Mouse (Mus musculus): ENCODE data around the gene Hist1h2an. TPM values are rescaled to one million over a fixed set of nuclear protein-coding genes. Genes with fewer than 3 reads are reported as not detected.
"Not testable (repeated sequence)": the region's sequence is repeated elsewhere in the genome, so short reads cannot be mapped to it uniquely, and the experiment has no call there.

The Hist1h2an gene
- total RNA-seq, 1 experiment from 2014 or later, result 238 TPM

GRCm38 (mm10) chr13:21787760-21788593 is 959 bp upstream of the Hist1h2an start:
- ATAC-seq (replicated peaks in 1 of 2; ENCODE audit: insufficient read depth in 1 of 2, low FRiP score in 2 of 2, low TSS enrichment in 1 of 2, low read depth in 1 of 2, poor library complexity in 2 of 2, severe bottlenecking in 2 of 2), result no peak

GRCm38 (mm10) chr13:21786189-21786898 is 674 bp downstream of the Hist1h2an start:
- no peak for ATAC-seq (replicated peaks in 1 of 2; ENCODE audit: insufficient read depth in 1 of 2, low FRiP score in 2 of 2, low TSS enrichment in 1 of 2, low read depth in 1 of 2, poor library complexity in 2 of 2, severe bottlenecking in 2 of 2)

- no peak for ATAC-seq (replicated peaks in 1 of 2; ENCODE audit: insufficient read depth in 1 of 2, low FRiP score in 2 of 2, low TSS enrichment in 1 of 2, low read depth in 1 of 2, poor library complexity in 2 of 2, severe bottlenecking in 2 of 2)
Observed at GRCm38 (mm10) chr13:21784311-21784710, 2.7 kb downstream of the Hist1h2an start.

GRCm38 (mm10) chr13:21783734-21784161 is 3.3 kb downstream of the Hist1h2an start:
- ATAC-seq (replicated peaks in 1 of 2; ENCODE audit: insufficient read depth in 1 of 2, low FRiP score in 2 of 2, low TSS enrichment in 1 of 2, low read depth in 1 of 2, poor library complexity in 2 of 2, severe bottlenecking in 2 of 2), result no peak

- ATAC-seq (replicated peaks in 1 of 2; ENCODE audit: insufficient read depth in 1 of 2, low FRiP score in 2 of 2, low TSS enrichment in 1 of 2, low read depth in 1 of 2, poor library complexity in 2 of 2, severe bottlenecking in 2 of 2), result peak; percentile 44 to 52; a peak in 3 of 4 replicates
Observed at GRCm38 (mm10) chr13:21783255-21783617, 3.8 kb downstream of the Hist1h2an start, which contains the start of gene Hist1h3i. Hist1h3i (minus strand) TSS chr13:21783370.

GRCm38 (mm10) chr13:21782361-21783254 is 4.4 kb downstream of the Hist1h2an start:
- not testable (repeated sequence) for ATAC-seq (replicated peaks in 1 of 2; ENCODE audit: insufficient read depth in 1 of 2, low FRiP score in 2 of 2, low TSS enrichment in 1 of 2, low read depth in 1 of 2, poor library complexity in 2 of 2, severe bottlenecking in 2 of 2)

GRCm38 (mm10) chr13:21781639-21782038 is 5.4 kb downstream of the Hist1h2an start:
- ATAC-seq (replicated peaks in 1 of 2; ENCODE audit: insufficient read depth in 1 of 2, low FRiP score in 2 of 2, low TSS enrichment in 1 of 2, low read depth in 1 of 2, poor library complexity in 2 of 2, severe bottlenecking in 2 of 2), result no peak

- ATAC-seq (replicated peaks in 1 of 2; ENCODE audit: insufficient read depth in 1 of 2, low FRiP score in 2 of 2, low TSS enrichment in 1 of 2, low read depth in 1 of 2, poor library complexity in 2 of 2, severe bottlenecking in 2 of 2), result no peak
Observed at GRCm38 (mm10) chr13:21781021-21781555, 5.9 kb downstream of the Hist1h2an start.

- peak; percentile 28 to 40 for ATAC-seq (replicated peaks in 1 of 2; ENCODE audit: insufficient read depth in 1 of 2, low FRiP score in 2 of 2, low TSS enrichment in 1 of 2, low read depth in 1 of 2, poor library complexity in 2 of 2, severe bottlenecking in 2 of 2)
Observed at GRCm38 (mm10) chr13:21779767-21780731, 7.0 kb downstream of the Hist1h2an start, which contains the start of gene Hist1h1b. Hist1h1b (minus strand) TSS chr13:21780625.

GRCm38 (mm10) chr13:21778814-21779766 is 7.9 kb downstream of the Hist1h2an start:
- peak; percentile 81 to 83 for ATAC-seq (replicated peaks in 1 of 2; ENCODE audit: insufficient read depth in 1 of 2, low FRiP score in 2 of 2, low TSS enrichment in 1 of 2, low read depth in 1 of 2, poor library complexity in 2 of 2, severe bottlenecking in 2 of 2)

- no peak for ATAC-seq (replicated peaks in 1 of 2; ENCODE audit: insufficient read depth in 1 of 2, low FRiP score in 2 of 2, low TSS enrichment in 1 of 2, low read depth in 1 of 2, poor library complexity in 2 of 2, severe bottlenecking in 2 of 2)
Observed at GRCm38 (mm10) chr13:21755707-21756106, 31.3 kb downstream of the Hist1h2an start.

- ATAC-seq (replicated peaks in 1 of 2; ENCODE audit: insufficient read depth in 1 of 2, low FRiP score in 2 of 2, low TSS enrichment in 1 of 2, low read depth in 1 of 2, poor library complexity in 2 of 2, severe bottlenecking in 2 of 2), result peak in 1 of 2 experiments; percentile 13; a peak in 1 of 4 replicates
Observed at GRCm38 (mm10) chr13:21754294-21755001, 32.6 kb downstream of the Hist1h2an start.

GRCm38 (mm10) chr13:21753524-21754285 is 33.3 kb downstream of the Hist1h2an start, which contains the start of the genes Hist1h2ak and Hist1h2bn:
Hist1h2ak (minus strand) TSS chr13:21753827.
Hist1h2bn (plus strand) TSS chr13:21754123.
- peak; percentile 89 to 94 for ATAC-seq (replicated peaks in 1 of 2; ENCODE audit: insufficient read depth in 1 of 2, low FRiP score in 2 of 2, low TSS enrichment in 1 of 2, low read depth in 1 of 2, poor library complexity in 2 of 2, severe bottlenecking in 2 of 2)

GRCm38 (mm10) chr13:21753051-21753523 is 33.9 kb downstream of the Hist1h2an start:
- ATAC-seq (replicated peaks in 1 of 2; ENCODE audit: insufficient read depth in 1 of 2, low FRiP score in 2 of 2, low TSS enrichment in 1 of 2, low read depth in 1 of 2, poor library complexity in 2 of 2, severe bottlenecking in 2 of 2), result no peak

Measured in hematopoietic stem cell, adult 5-6 weeks (primary cell).